Mouse (Mus musculus) liver, adult 2 months (tissue): ENCODE data around the gene Bcl9. TPM values are rescaled to one million over a fixed set of nuclear protein-coding genes. Genes with fewer than 3 reads are reported as not detected.
A peak's percentile ranks its signal among the peaks of the same experiment; 100 is the strongest.

Experiments
- DNase-seq: peaks from one replicate; pipeline ENCODE4 v3.0.0-alpha.2; 2011; ENCODE audit warnings: low read depth, low spot score; ENCODE audit errors: extremely low read depth
- H3K27ac ChIP-seq: fragments of 200-500 bp; replicated peaks from 2 replicates; pipeline ENCODE4 v1.5.1; 2012; ENCODE audit warnings: low read depth, mild to moderate bottlenecking, control low read depth, inconsistent platforms, low read length; ENCODE audit not compliant: insufficient read depth
- H3K27me3 ChIP-seq: fragments of 200-500 bp; 2 replicates; pipeline ENCODE4 v1.6.1; 2012; ENCODE audit warnings: mild to moderate bottlenecking, moderate library complexity, low read length, inconsistent platforms; ENCODE audit not compliant: control insufficient read depth, insufficient read depth
- H3K36me3 ChIP-seq: fragments of 200-500 bp; 2 replicates; pipeline ENCODE4 v1.6.1; 2012; ENCODE audit warnings: low read length, inconsistent platforms; ENCODE audit not compliant: control insufficient read depth, insufficient read depth
- H3K4me1 ChIP-seq: fragments of 200-500 bp; 2 replicates; pipeline ENCODE4 v1.6.1; 2011; ENCODE audit warnings: low read length; ENCODE audit not compliant: control insufficient read depth, insufficient read depth
- H3K4me3 ChIP-seq: fragments of 200-500 bp; 2 replicates; pipeline ENCODE4 v1.5.1; 2011; ENCODE audit warnings: low read depth, mild to moderate bottlenecking, control low read depth, low read length, moderate library complexity; ENCODE audit not compliant: insufficient read depth
- H3K79me2 ChIP-seq: fragments of 200-500 bp; 2 replicates; pipeline ENCODE4 v1.6.1; 2012; ENCODE audit warnings: inconsistent platforms, mild to moderate bottlenecking, low read length, moderate library complexity; ENCODE audit not compliant: control insufficient read depth, insufficient read depth
- H3K9ac ChIP-seq: fragments of 200-500 bp; 2 replicates; pipeline ENCODE4 v1.6.1; 2012; ENCODE audit warnings: low read depth, mild to moderate bottlenecking, control low read depth, inconsistent platforms, low read length
- CTCF ChIP-seq: fragments of 200-500 bp; IDR thresholded peaks from 2 replicates; pipeline ENCODE4 v1.5.1; 2011; ENCODE audit warnings: low read depth, low read length, control low read depth
- POLR2A ChIP-seq: fragments of 200-500 bp; IDR thresholded peaks from 2 replicates; pipeline ENCODE4 v1.6.1; 2011; ENCODE audit warnings: low read length, control low read depth; ENCODE audit not compliant: insufficient read depth; ENCODE audit errors: extremely low read depth
- WGBS: fragments of 180-500 bp; shearing (Covaris S2); methylation state at CpG from one replicate; pipeline ENCODE4 v1.1.7; 2018; 5-methylcytosine and 5-hydroxymethylcytosine counted together
- polyA plus RNA-seq: library from polyadenylated mRNA; depleted of rRNA; stranded (reverse); fragments of >200 nt; gene quantifications from 2 replicates; pipeline ENCODE4 v1.2.3, GENCODE M21; 2012
- total RNA-seq: library from RNA; depleted of rRNA; stranded (reverse); fragments of >200 nt; gene quantifications from 2 replicates; pipeline ENCODE4 v1.2.3, GENCODE M21; 2014

Bcl9 gene
- total and polyA plus RNA-seq, 2 experiments, result 1.0 to 3.1 TPM

GRCm38 (mm10) chr3:97201943-97202342 lies 95.8 kb downstream of the Bcl9 start:
- Histone ChIP-seq H3K4me1 (no peaks in the 10 kb centered on the region), H3K27ac (no peak overlapping the region), H3K27me3 (no peaks in the 10 kb centered on the region), H3K79me2 (no peaks in the 10 kb centered on the region), H3K4me3 (no peak overlapping the region), H3K9ac (no peak overlapping the region), H3K36me3 (peaks cover 7% of the 10 kb centered on the region; the same call in 1 of the 2 replicates)
- peak; percentile 22 for DNase-seq
- TF ChIP-seq POLR2A (no peak), CTCF (peak; percentile 90)
- 67% methylated on average over 5 of the region's 5 CpGs for WGBS

GRCm38 (mm10) chr3:97199261-97199660 lies 98.5 kb downstream of the Bcl9 start:
- no peaks in the 10 kb centered on the region for H3K4me1 ChIP-seq
- no peaks in the 10 kb centered on the region for H3K27me3 ChIP-seq
- 48% methylated on average over 4 of the region's 4 CpGs for WGBS
- no peak overlapping the region for H3K4me3 ChIP-seq
- no peak for DNase-seq
- H3K27ac ChIP-seq, result no peak overlapping the region
- H3K36me3 ChIP-seq, result no peaks in the 10 kb centered on the region
- no peak overlapping the region for H3K9ac ChIP-seq
- no peak for TF ChIP-seq CTCF
- no peak for TF ChIP-seq POLR2A
- no peaks in the 10 kb centered on the region for H3K79me2 ChIP-seq

- 87% methylated on average over 8 of the region's 8 CpGs for WGBS
- no peaks in the 10 kb centered on the region for H3K4me1 ChIP-seq
- H3K36me3 ChIP-seq, result no peaks in the 10 kb centered on the region
- no peaks in the 10 kb centered on the region for H3K27me3 ChIP-seq
- no peak for DNase-seq
- H3K4me3 ChIP-seq, result no peak overlapping the region
- no peak overlapping the region for H3K9ac ChIP-seq
- no peak overlapping the region for H3K27ac ChIP-seq
- H3K79me2 ChIP-seq, result no peaks in the 10 kb centered on the region
- TF ChIP-seq CTCF (no peak), POLR2A (no peak)
These were observed 101.1 kb downstream of the Bcl9 start for GRCm38 (mm10) chr3:97196571-97196970.

- no peak for TF ChIP-seq POLR2A
- peak; percentile 96 for TF ChIP-seq CTCF
- DNase-seq, result peak; percentile 48
- Histone ChIP-seq H3K27me3 (no peaks in the 10 kb centered on the region), H3K9ac (no peak overlapping the region), H3K4me1 (no peaks in the 10 kb centered on the region), H3K27ac (no peak overlapping the region), H3K36me3 (no peaks in the 10 kb centered on the region), H3K4me3 (no peak overlapping the region), H3K79me2 (no peaks in the 10 kb centered on the region)
- 35% methylated on average over 10 of the region's 10 CpGs for WGBS
These were observed 112.4 kb downstream of the Bcl9 start for GRCm38 (mm10) chr3:97185098-97185860.

- H3K4me1 ChIP-seq, result no peaks in the 10 kb centered on the region
- no peaks in the 10 kb centered on the region for H3K27me3 ChIP-seq
- TF ChIP-seq CTCF (peak; percentile 37; the same call in 1 of the 2 replicates), POLR2A (no peak)
- no peaks in the 10 kb centered on the region for H3K36me3 ChIP-seq
- H3K27ac ChIP-seq, result no peak overlapping the region
- 41% methylated on average over 3 of the region's 3 CpGs for WGBS
- no peak overlapping the region for H3K9ac ChIP-seq
- DNase-seq, result no peak
- H3K79me2 ChIP-seq, result no peaks in the 10 kb centered on the region
- H3K4me3 ChIP-seq, result no peak overlapping the region
These were observed 113.9 kb downstream of the Bcl9 start for GRCm38 (mm10) chr3:97183810-97184209.

GRCm38 (mm10) chr3:97180527-97180926 lies 117.2 kb downstream of the Bcl9 start:
- no peak overlapping the region for H3K27ac ChIP-seq
- TF ChIP-seq POLR2A (no peak), CTCF (no peak)
- WGBS, result 65% methylated on average over 6 of the region's 6 CpGs
- no peaks in the 10 kb centered on the region for H3K27me3 ChIP-seq
- H3K9ac ChIP-seq, result no peak overlapping the region
- no peak overlapping the region for H3K4me3 ChIP-seq
- peaks cover 17% of the 10 kb centered on the region for H3K36me3 ChIP-seq
- H3K4me1 ChIP-seq, result no peaks in the 10 kb centered on the region
- no peaks in the 10 kb centered on the region for H3K79me2 ChIP-seq
- no peak for DNase-seq
